Mouse (Mus musculus) myocyte (in vitro differentiated cells): ENCODE data around the gene Olfr1373.
A peak's percentile ranks its signal among the peaks of the same experiment; 100 is the strongest.

ENCODE experiments used
- CEBPB ChIP-seq: IDR thresholded peaks from 2 replicates; pipeline ENCODE4 v1.6.1; 2011; ENCODE audit warnings: mild to moderate bottlenecking, moderate library complexity; ENCODE audit not compliant: poor library complexity, insufficient read depth, severe bottlenecking
- E2F4 ChIP-seq: IDR thresholded peaks from one replicate; pipeline ENCODE4 v1.6.1; 2011; ENCODE audit warnings: mild to moderate bottlenecking, control low read depth, moderate library complexity; ENCODE audit not compliant: insufficient read depth
- MAX ChIP-seq: IDR thresholded peaks from one replicate; pipeline ENCODE4 v1.6.1; 2011; ENCODE audit warnings: low read depth, mild to moderate bottlenecking, control low read depth
- MYOD1 ChIP-seq, 3 experiments: IDR thresholded peaks; one replicate each; pipeline ENCODE4 v1.6.1; 2011; ENCODE audit warnings: control low read depth in 2 of 3, low read depth in 2 of 3, mild to moderate bottlenecking in 2 of 3, moderate library complexity in 1 of 3; ENCODE audit not compliant: insufficient read length in 2 of 3, control insufficient read depth in 1 of 3
- MYOG ChIP-seq, 3 experiments: IDR thresholded peaks; one replicate each; pipeline ENCODE4 v1.6.1; 2011; ENCODE audit warnings: control low read depth in 2 of 3, low read depth in 2 of 3, mild to moderate bottlenecking in 2 of 3; ENCODE audit not compliant: insufficient read length in 2 of 3, control insufficient read depth in 1 of 3, insufficient read depth in 1 of 3
- POLR2A ChIP-seq: IDR thresholded peaks from one replicate; pipeline ENCODE4 v1.6.1; 2011; ENCODE audit warnings: low read depth, mild to moderate bottlenecking, control low read depth, moderate library complexity; ENCODE audit not compliant: insufficient read length
- POLR2AphosphoS2 ChIP-seq: IDR thresholded peaks from one replicate; pipeline ENCODE4 v1.6.1; 2011; ENCODE audit warnings: low read depth, control low read depth; ENCODE audit not compliant: insufficient read length
- REST ChIP-seq: IDR thresholded peaks from one replicate; pipeline ENCODE4 v1.6.1; 2011; ENCODE audit warnings: mild to moderate bottlenecking, control low read depth, moderate library complexity; ENCODE audit not compliant: insufficient read depth, insufficient read length
- SRF ChIP-seq: IDR thresholded peaks from one replicate; pipeline ENCODE4 v1.6.1; 2011; ENCODE audit warnings: low read depth; ENCODE audit not compliant: control insufficient read depth, insufficient read length
- TCF12 ChIP-seq: IDR thresholded peaks from one replicate; pipeline ENCODE4 v1.6.1; 2011; ENCODE audit warnings: mild to moderate bottlenecking, control low read depth; ENCODE audit not compliant: poor library complexity, insufficient read depth, severe bottlenecking
- USF1 ChIP-seq: IDR thresholded peaks from one replicate; pipeline ENCODE4 v1.6.1; 2011; ENCODE audit warnings: low read depth, mild to moderate bottlenecking, control low read depth, moderate library complexity

- peak; percentile 59 for TF ChIP-seq POLR2AphosphoS2
- TF ChIP-seq POLR2A, result no peak
- no peak for TF ChIP-seq CEBPB
- no peak for TF ChIP-seq USF1
- TF ChIP-seq E2F4, result no peak
- no peak for TF ChIP-seq TCF12
- no peak for TF ChIP-seq MYOG (IDR thresholded peaks at IDR 0.05; ENCODE audit: control insufficient read depth in 1 of 3, insufficient read depth in 1 of 3, insufficient read length in 2 of 3, low read depth in 2 of 3)
- TF ChIP-seq REST, result no peak
- no peak for TF ChIP-seq SRF
- TF ChIP-seq MYOD1 (IDR thresholded peaks at IDR 0.05; ENCODE audit: control insufficient read depth in 1 of 3, insufficient read length in 2 of 3, low read depth in 2 of 3), result no peak
- no peak for TF ChIP-seq MAX
Measured at GRCm38 (mm10) chr11:52127169-52127568, 18.2 kb downstream of the Olfr1373 start.
